Mouse (Mus musculus) ES-Bruce4 (cell line): ENCODE results near the gene Gda.

ENCODE experiments used
- CTCF ChIP-seq: IDR thresholded peaks from one replicate; pipeline ENCODE4 v1.8.1; 2011; ENCODE audit warnings: low read depth, low read length
- POLR2A ChIP-seq: IDR thresholded peaks from one replicate; pipeline ENCODE4 v1.8.1; 2011; ENCODE audit warnings: low read length; ENCODE audit not compliant: insufficient read depth

- TF ChIP-seq CTCF: no peak
- no peak for TF ChIP-seq POLR2A
Observed at GRCm38 (mm10) chr19:21487124-21487944, 14.1 kb upstream of the Gda start.
